Mouse (Mus musculus): Measurements from ENCODE around the gene Slit1.
A peak's percentile ranks its signal among the peaks of the same experiment; 100 is the strongest.

Gene Slit1

GRCm38 (mm10) chr19:41685453-41686086 is 57.9 kb downstream of the Slit1 start:
- Histone ChIP-seq H3K36me3 (ENCODE audit: control insufficient read depth, insufficient read depth, low read length, poor library complexity, severe bottlenecking) (no peaks in the 10 kb centered on the region), H3K27me3 (ENCODE audit: control insufficient read depth, insufficient read depth, low read length, poor library complexity, severe bottlenecking) (no peaks in the 10 kb centered on the region)
- no peak for DNase-seq (ENCODE audit: low read depth, low spot score)

GRCm38 (mm10) chr19:41684874-41685273 is 58.6 kb downstream of the Slit1 start:
- no peaks in the 10 kb centered on the region for H3K36me3 ChIP-seq (ENCODE audit: control insufficient read depth, insufficient read depth, low read length, poor library complexity, severe bottlenecking)
- H3K27me3 ChIP-seq (ENCODE audit: control insufficient read depth, insufficient read depth, low read length, poor library complexity, severe bottlenecking) = no peaks in the 10 kb centered on the region
- DNase-seq (ENCODE audit: low read depth, low spot score) = no peak

GRCm38 (mm10) chr19:41683951-41684350 is 59.5 kb downstream of the Slit1 start:
- DNase-seq (ENCODE audit: low read depth, low spot score) = no peak
- no peaks in the 10 kb centered on the region for H3K27me3 ChIP-seq (ENCODE audit: control insufficient read depth, insufficient read depth, low read length, poor library complexity, severe bottlenecking)
- no peaks in the 10 kb centered on the region for H3K36me3 ChIP-seq (ENCODE audit: control insufficient read depth, insufficient read depth, low read length, poor library complexity, severe bottlenecking)

- H3K27me3 ChIP-seq (ENCODE audit: control insufficient read depth, insufficient read depth, low read length, poor library complexity, severe bottlenecking) = no peaks in the 10 kb centered on the region
- no peaks in the 10 kb centered on the region for H3K36me3 ChIP-seq (ENCODE audit: control insufficient read depth, insufficient read depth, low read length, poor library complexity, severe bottlenecking)
- peak; percentile 13 for DNase-seq (ENCODE audit: low read depth, low spot score)
These were observed 63.2 kb downstream of the Slit1 start for GRCm38 (mm10) chr19:41680267-41680666.

GRCm38 (mm10) chr19:41679028-41679427 is 64.4 kb downstream of the Slit1 start:
- Histone ChIP-seq H3K36me3 (ENCODE audit: control insufficient read depth, insufficient read depth, low read length, poor library complexity, severe bottlenecking) (no peaks in the 10 kb centered on the region), H3K27me3 (ENCODE audit: control insufficient read depth, insufficient read depth, low read length, poor library complexity, severe bottlenecking) (no peaks in the 10 kb centered on the region)
- no peak for DNase-seq (ENCODE audit: low read depth, low spot score)

- DNase-seq (ENCODE audit: low read depth, low spot score) = no peak
- H3K27me3 ChIP-seq (ENCODE audit: control insufficient read depth, insufficient read depth, low read length, poor library complexity, severe bottlenecking) = no peaks in the 10 kb centered on the region
These were observed 65.9 kb downstream of the Slit1 start for GRCm38 (mm10) chr19:41677575-41677974.

GRCm38 (mm10) chr19:41675583-41675982 is 67.9 kb downstream of the Slit1 start:
- no peak for DNase-seq (ENCODE audit: low read depth, low spot score)
- H3K36me3 ChIP-seq (ENCODE audit: control insufficient read depth, insufficient read depth, low read length, poor library complexity, severe bottlenecking) = no peaks in the 10 kb centered on the region
- H3K27me3 ChIP-seq (ENCODE audit: control insufficient read depth, insufficient read depth, low read length, poor library complexity, severe bottlenecking) = no peaks in the 10 kb centered on the region

More at GRCm38 (mm10) chr19:41677575-41677974, 65.9 kb downstream of the Slit1 start:
- H3K36me3 ChIP-seq (ENCODE audit: control insufficient read depth, insufficient read depth, low read length, poor library complexity, severe bottlenecking) = no peaks in the 10 kb centered on the region

GRCm38 (mm10) chr19:41674366-41674765 is 69.1 kb downstream of the Slit1 start:
- Histone ChIP-seq H3K36me3 (ENCODE audit: control insufficient read depth, insufficient read depth, low read length, poor library complexity, severe bottlenecking) (no peaks in the 10 kb centered on the region), H3K27me3 (ENCODE audit: control insufficient read depth, insufficient read depth, low read length, poor library complexity, severe bottlenecking) (no peaks in the 10 kb centered on the region)
- DNase-seq (ENCODE audit: low read depth, low spot score) = no peak

GRCm38 (mm10) chr19:41672836-41673235 is 70.6 kb downstream of the Slit1 start:
- no peaks in the 10 kb centered on the region for H3K36me3 ChIP-seq (ENCODE audit: control insufficient read depth, insufficient read depth, low read length, poor library complexity, severe bottlenecking)
- no peaks in the 10 kb centered on the region for H3K27me3 ChIP-seq (ENCODE audit: control insufficient read depth, insufficient read depth, low read length, poor library complexity, severe bottlenecking)
- DNase-seq (ENCODE audit: low read depth, low spot score) = no peak

- no peaks in the 10 kb centered on the region for H3K36me3 ChIP-seq (ENCODE audit: control insufficient read depth, insufficient read depth, low read length, poor library complexity, severe bottlenecking)
- DNase-seq (ENCODE audit: low read depth, low spot score) = no peak
- no peaks in the 10 kb centered on the region for H3K27me3 ChIP-seq (ENCODE audit: control insufficient read depth, insufficient read depth, low read length, poor library complexity, severe bottlenecking)
These were observed 72.5 kb downstream of the Slit1 start for GRCm38 (mm10) chr19:41670931-41671330.

- H3K27me3 ChIP-seq (ENCODE audit: control insufficient read depth, insufficient read depth, low read length, poor library complexity, severe bottlenecking) = no peaks in the 10 kb centered on the region
- H3K36me3 ChIP-seq (ENCODE audit: control insufficient read depth, insufficient read depth, low read length, poor library complexity, severe bottlenecking) = no peaks in the 10 kb centered on the region
- DNase-seq (ENCODE audit: low read depth, low spot score) = no peak
These were observed 73.0 kb downstream of the Slit1 start for GRCm38 (mm10) chr19:41670473-41670872.

- H3K36me3 ChIP-seq (ENCODE audit: control insufficient read depth, insufficient read depth, low read length, poor library complexity, severe bottlenecking) = no peaks in the 10 kb centered on the region
- H3K27me3 ChIP-seq (ENCODE audit: control insufficient read depth, insufficient read depth, low read length, poor library complexity, severe bottlenecking) = no peaks in the 10 kb centered on the region
- no peak for DNase-seq (ENCODE audit: low read depth, low spot score)
These were observed 73.6 kb downstream of the Slit1 start for GRCm38 (mm10) chr19:41669747-41670342.

- DNase-seq (ENCODE audit: low read depth, low spot score) = no peak
- Histone ChIP-seq H3K36me3 (ENCODE audit: control insufficient read depth, insufficient read depth, low read length, poor library complexity, severe bottlenecking) (no peaks in the 10 kb centered on the region), H3K27me3 (ENCODE audit: control insufficient read depth, insufficient read depth, low read length, poor library complexity, severe bottlenecking) (no peaks in the 10 kb centered on the region)
These were observed 75.9 kb downstream of the Slit1 start for GRCm38 (mm10) chr19:41667591-41667990.

- Histone ChIP-seq H3K27me3 (ENCODE audit: control insufficient read depth, insufficient read depth, low read length, poor library complexity, severe bottlenecking) (no peaks in the 10 kb centered on the region), H3K36me3 (ENCODE audit: control insufficient read depth, insufficient read depth, low read length, poor library complexity, severe bottlenecking) (no peaks in the 10 kb centered on the region)
- DNase-seq (ENCODE audit: low read depth, low spot score) = no peak
These were observed 77.5 kb downstream of the Slit1 start for GRCm38 (mm10) chr19:41665941-41666340.

- DNase-seq (ENCODE audit: low read depth, low spot score) = no peak
- H3K27me3 ChIP-seq (ENCODE audit: control insufficient read depth, insufficient read depth, low read length, poor library complexity, severe bottlenecking) = no peaks in the 10 kb centered on the region
- no peaks in the 10 kb centered on the region for H3K36me3 ChIP-seq (ENCODE audit: control insufficient read depth, insufficient read depth, low read length, poor library complexity, severe bottlenecking)
These were observed 79.8 kb downstream of the Slit1 start for GRCm38 (mm10) chr19:41663506-41664242.
